Mouse (Mus musculus): ENCODE data around the gene Nxpe3. TPM values are rescaled to one million over a fixed set of nuclear protein-coding genes. Genes with fewer than 3 reads are reported as not detected.
"Not testable (repeated sequence)": the region's sequence is repeated elsewhere in the genome, so short reads cannot be mapped to it uniquely, and the experiment has no call there.

Nxpe3 gene
- total RNA-seq, 2 experiments from 2014 or later: 9.3 to 10.2 TPM

GRCm38 (mm10) chr16:55891346-55891745, 3.7 kb downstream of the Nxpe3 start:
- DNase-seq (ENCODE audit: low spot score in 2 of 2): no peak

- no peak for DNase-seq (ENCODE audit: low spot score in 2 of 2)
Observed at GRCm38 (mm10) chr16:55890346-55891136, 4.5 kb downstream of the Nxpe3 start.

- no peak for DNase-seq (ENCODE audit: low spot score in 2 of 2)
Observed at GRCm38 (mm10) chr16:55889451-55889850, 5.6 kb downstream of the Nxpe3 start.

GRCm38 (mm10) chr16:55888584-55888960, 6.5 kb downstream of the Nxpe3 start:
- no peak for DNase-seq (ENCODE audit: low spot score in 2 of 2)

- DNase-seq (ENCODE audit: low spot score in 2 of 2): no peak
Observed at GRCm38 (mm10) chr16:55887814-55888583, 7.1 kb downstream of the Nxpe3 start.

GRCm38 (mm10) chr16:55884246-55884645, 10.8 kb downstream of the Nxpe3 start:
- no peak for DNase-seq (ENCODE audit: low spot score in 2 of 2)

- DNase-seq (ENCODE audit: low spot score in 2 of 2): no peak
Observed at GRCm38 (mm10) chr16:55876025-55876424, 19.1 kb downstream of the Nxpe3 start.

GRCm38 (mm10) chr16:55863832-55864231, 31.3 kb downstream of the Nxpe3 start:
- no peak for DNase-seq (ENCODE audit: low spot score in 2 of 2)

- peak; percentile 58 to 82 for DNase-seq (ENCODE audit: low spot score in 2 of 2)
Observed at GRCm38 (mm10) chr16:55863149-55863815, 31.8 kb downstream of the Nxpe3 start.

- no peak for DNase-seq (ENCODE audit: low spot score in 2 of 2)
Observed at GRCm38 (mm10) chr16:55861104-55861503, 34.0 kb downstream of the Nxpe3 start.

GRCm38 (mm10) chr16:55859421-55859820, 35.7 kb downstream of the Nxpe3 start:
- DNase-seq (ENCODE audit: low spot score in 2 of 2): not testable (repeated sequence)

- DNase-seq (ENCODE audit: low spot score in 2 of 2): peak; percentile 43 to 63
Observed at GRCm38 (mm10) chr16:55858465-55858864, 36.6 kb downstream of the Nxpe3 start.

GRCm38 (mm10) chr16:55852943-55853727, 42.0 kb downstream of the Nxpe3 start:
- peak; percentile 57 to 85 for DNase-seq (ENCODE audit: low spot score in 2 of 2)

- no peak for DNase-seq (ENCODE audit: low spot score in 2 of 2)
Observed at GRCm38 (mm10) chr16:55852515-55852914, 42.6 kb downstream of the Nxpe3 start.

GRCm38 (mm10) chr16:55850485-55850884, 44.6 kb downstream of the Nxpe3 start:
- DNase-seq (ENCODE audit: low spot score in 2 of 2): no peak

GRCm38 (mm10) chr16:55847679-55848078, 47.4 kb downstream of the Nxpe3 start:
- DNase-seq (ENCODE audit: low spot score in 2 of 2): no peak

- DNase-seq (ENCODE audit: low spot score in 2 of 2): no peak
Observed at GRCm38 (mm10) chr16:55844847-55845246, 50.2 kb downstream of the Nxpe3 start.

- DNase-seq (ENCODE audit: low spot score in 2 of 2): no peak
Observed at GRCm38 (mm10) chr16:55843919-55844318, 51.2 kb downstream of the Nxpe3 start.

GRCm38 (mm10) chr16:55843134-55843533, 52.0 kb downstream of the Nxpe3 start:
- DNase-seq (ENCODE audit: low spot score in 2 of 2): no peak

- no peak for DNase-seq (ENCODE audit: low spot score in 2 of 2)
Observed at GRCm38 (mm10) chr16:55841506-55841905, 53.6 kb downstream of the Nxpe3 start.
